Mouse (Mus musculus) forebrain, embryonic 16.5 days (tissue): ENCODE measurements around the gene BC051665. TPM values are rescaled to one million over a fixed set of nuclear protein-coding genes. Genes with fewer than 3 reads are reported as not detected.

Source experiments
- ATAC-seq: fragments of 200-750 bp; cut with Nextera tagmentation; 2 replicates; pipeline ENCODE4 v1.8.0; 2017; ENCODE audit warnings: mild to moderate bottlenecking, moderate library complexity
- H3K27ac ChIP-seq: fragments of 300-500 bp; sonication (generic); 2 replicates; pipeline ENCODE4 v1.5.1; 2014; ENCODE audit warnings: low read length, control low read depth
- H3K27me3 ChIP-seq: fragments of 300-500 bp; sonication (generic); replicated peaks from 2 replicates; pipeline ENCODE4 v1.6.1; 2014; ENCODE audit warnings: low read length; ENCODE audit not compliant: control insufficient read depth, insufficient read depth
- H3K36me3 ChIP-seq: fragments of 300-500 bp; sonication (generic); 2 replicates; pipeline ENCODE4 v1.6.1; 2014; ENCODE audit not compliant: control insufficient read depth, insufficient read depth
- H3K4me1 ChIP-seq: fragments of 300-500 bp; sonication (generic); replicated peaks from 2 replicates; pipeline ENCODE4 v1.6.1; 2014; ENCODE audit warnings: low read length; ENCODE audit not compliant: control insufficient read depth, insufficient read depth
- H3K4me2 ChIP-seq: fragments of 300-500 bp; sonication (generic); 2 replicates; pipeline ENCODE4 v1.6.1; 2014; ENCODE audit warnings: mild to moderate bottlenecking, low read length, control low read depth
- H3K4me3 ChIP-seq: fragments of 300-500 bp; sonication (generic); replicated peaks from 2 replicates; pipeline ENCODE4 v1.5.1; 2014; ENCODE audit warnings: mild to moderate bottlenecking, low read length, control low read depth
- H3K9ac ChIP-seq: fragments of 300-500 bp; sonication (generic); replicated peaks from 2 replicates; pipeline ENCODE4 v1.6.1; 2014; ENCODE audit warnings: low read depth, low read length, control low read depth
- H3K9me3 ChIP-seq: fragments of 300-500 bp; sonication (generic); 2 replicates; pipeline ENCODE4 v1.6.1; 2016; ENCODE audit warnings: low read length; ENCODE audit not compliant: control insufficient read depth
- WGBS: fragments of 180-500 bp; shearing (Covaris S2); extraction: QIAGEN DNeasy Blood & Tissue Kit; methylation state at CpG from one replicate; pipeline ENCODE4 v1.1.7; 2014; 5-methylcytosine and 5-hydroxymethylcytosine counted together
- polyA plus RNA-seq: library from polyadenylated mRNA; unstranded; fragments of >200 nt; fragmentation: Nextera tagmentation; extraction: Ambion mirVana; gene quantifications from 2 replicates; pipeline ENCODE4 v1.2.1, GENCODE M21; 2015

BC051665 gene
- polyA plus RNA-seq, 1 experiment from 2014 or later = not detected

GRCm38 (mm10) chr13:60736421-60737105 is 49.6 kb downstream of the BC051665 start:
- H3K27me3 ChIP-seq = no peaks in the 10 kb centered on the region
- no peak overlapping the region for H3K4me2 ChIP-seq
- no peak overlapping the region for H3K27ac ChIP-seq
- H3K4me1 ChIP-seq = peaks cover 4% of the 10 kb centered on the region; the same call in 1 of the 2 replicates
- no peaks in the 10 kb centered on the region for H3K9me3 ChIP-seq
- 58% methylated on average over 13 of the region's 13 CpGs for WGBS
- peaks cover 7% of the 10 kb centered on the region for H3K36me3 ChIP-seq
- ATAC-seq = no peak
- H3K9ac ChIP-seq = no peak overlapping the region
- no peak overlapping the region for H3K4me3 ChIP-seq

GRCm38 (mm10) chr13:60735306-60735705 is 50.9 kb downstream of the BC051665 start:
- Histone ChIP-seq H3K4me2 (no peak overlapping the region), H3K27ac (no peak overlapping the region), H3K9me3 (no peaks in the 10 kb centered on the region), H3K4me3 (no peak overlapping the region), H3K4me1 (peaks cover 4% of the 10 kb centered on the region; the same call in 1 of the 2 replicates), H3K27me3 (no peaks in the 10 kb centered on the region), H3K36me3 (peaks cover 15% of the 10 kb centered on the region), H3K9ac (no peak overlapping the region)
- no peak for ATAC-seq
- WGBS = 74% methylated on average over 9 of the region's 9 CpGs

Other genes starting within 250 kb of the BC051665 start
- gene Dapk1, start 184.4 kb downstream of the BC051665 start, polyA plus RNA-seq = 59.8 and 61.4 TPM in 2 replicates
- gene Ctsll3, start 16.5 kb upstream of the BC051665 start, polyA plus RNA-seq = not detected in 2 replicates
- gene 4930486L24Rik, start 78.1 kb upstream of the BC051665 start, polyA plus RNA-seq = not detected in 2 replicates
- gene Gm49392, start 110.5 kb upstream of the BC051665 start, polyA plus RNA-seq = not detected in 2 replicates
- gene Ctla2b, start 111.1 kb upstream of the BC051665 start, polyA plus RNA-seq = 0.30 and 2.4 TPM in 2 replicates
- gene Tpbpb, start 118.5 kb upstream of the BC051665 start, polyA plus RNA-seq = not detected in 2 replicates
- gene Gm49393, start 149.2 kb upstream of the BC051665 start, polyA plus RNA-seq = not detected in 2 replicates
- gene Gm49391, start 150.2 kb upstream of the BC051665 start, polyA plus RNA-seq = 0.36 and 1.2 TPM in 2 replicates
- gene Ctla2a, start 150.3 kb upstream of the BC051665 start, polyA plus RNA-seq = 13.6 and 15.7 TPM in 2 replicates
- gene Tpbpa, start 155.6 kb upstream of the BC051665 start, polyA plus RNA-seq = not detected in 2 replicates
- gene Ctsj, start 219.6 kb upstream of the BC051665 start, polyA plus RNA-seq = not detected in 2 replicates